Mouse (Mus musculus): ENCODE results near the gene E130114P18Rik.

Gene E130114P18Rik

GRCm38 (mm10) chr4:97569320-97569719 is 208.6 kb downstream of the E130114P18Rik start:
- DNase-seq (ENCODE audit: low read depth, low spot score): no peak

DNA sequence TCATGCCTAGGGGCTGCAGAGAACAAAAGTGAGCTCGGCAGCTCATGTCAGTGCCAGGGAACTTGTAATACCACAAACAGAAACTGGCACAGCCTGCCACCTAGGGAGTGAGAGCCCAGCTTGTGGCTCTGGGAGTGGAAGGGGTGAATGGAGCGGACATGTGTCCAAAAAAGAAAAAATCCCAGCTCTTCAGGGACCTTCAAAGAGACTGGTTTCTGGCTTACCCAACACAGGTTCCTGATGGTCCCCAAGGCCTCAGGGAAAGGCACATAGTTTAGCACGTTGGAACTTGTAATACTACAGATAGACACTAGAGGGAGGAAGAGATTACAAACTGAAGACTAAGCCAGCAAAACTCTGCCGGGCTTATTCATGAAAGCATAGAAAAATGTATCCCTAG is 213.2 kb downstream of the E130114P18Rik start:
- DNase-seq (ENCODE audit: low read depth, low spot score): no peak

- no peak for DNase-seq (ENCODE audit: low read depth, low spot score)
These were observed 213.7 kb downstream of the E130114P18Rik start for GRCm38 (mm10) chr4:97564199-97564598.

- DNase-seq (ENCODE audit: low read depth, low spot score): no peak
These were observed 220.3 kb downstream of the E130114P18Rik start for GRCm38 (mm10) chr4:97557585-97557984.

- no peak for DNase-seq (ENCODE audit: low read depth, low spot score)
These were observed 233.9 kb downstream of the E130114P18Rik start for GRCm38 (mm10) chr4:97544016-97544415.

- no peak for DNase-seq (ENCODE audit: low read depth, low spot score)
These were observed 245.8 kb downstream of the E130114P18Rik start for GRCm38 (mm10) chr4:97532072-97532471.

- no peak for DNase-seq (ENCODE audit: low read depth, low spot score)
These were observed 249.4 kb downstream of the E130114P18Rik start for GRCm38 (mm10) chr4:97528517-97528916.
